Mouse (Mus musculus): ENCODE data around the gene Zfp383. TPM values are rescaled to one million over a fixed set of nuclear protein-coding genes. Genes with fewer than 3 reads are reported as not detected.
"Not testable (repeated sequence)": the region's sequence is repeated elsewhere in the genome, so short reads cannot be mapped to it uniquely, and the experiment has no call there.

Gene Zfp383
- 7.2 and 7.7 TPM in 2 replicates for polyA plus RNA-seq (2015; fragmentation: Nextera tagmentation; extraction: Ambion mirVana)

DNA sequence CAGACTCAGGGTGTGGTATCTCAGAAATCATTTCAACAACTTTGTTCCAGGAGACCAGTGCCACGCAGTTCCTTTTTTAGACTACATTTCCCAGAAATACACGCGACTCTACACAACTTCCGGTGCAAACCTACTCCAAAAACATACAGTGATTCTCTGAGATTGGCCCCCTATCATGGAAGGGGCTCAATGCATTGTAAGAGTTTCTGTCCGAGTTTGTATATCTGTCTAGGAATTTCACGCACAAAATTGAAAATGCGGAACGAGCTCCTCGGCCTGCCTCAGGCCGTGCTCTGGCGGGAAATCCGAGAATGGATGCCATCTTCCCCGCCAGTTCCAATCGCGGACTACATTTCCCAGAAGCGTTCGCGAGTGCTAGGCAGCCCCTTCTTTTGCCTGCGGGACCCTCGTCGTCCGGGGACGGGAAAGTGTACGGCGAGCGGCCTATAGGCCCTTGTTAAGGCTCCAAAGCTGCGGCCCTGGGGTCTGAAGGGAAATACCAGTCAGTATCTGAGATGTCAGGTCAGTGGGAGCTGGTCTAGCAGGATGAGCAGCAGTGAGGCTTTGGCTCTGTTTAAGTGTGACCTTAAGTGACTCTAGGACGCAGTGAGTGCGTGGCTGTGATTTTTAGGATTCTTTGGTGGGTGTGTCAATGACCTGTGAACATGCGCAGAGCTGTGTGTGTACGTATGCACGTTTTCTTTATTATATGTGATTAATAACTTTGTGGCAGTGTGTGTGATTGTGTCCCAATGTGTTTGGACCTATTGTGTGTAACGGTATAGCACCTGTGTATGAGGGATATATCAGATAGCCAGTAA, at the start of gene Zfp383:
Gene Zfp383 (plus strand): TSS at position 94 of the 821 bp plus-strand sequence.
- H3K27ac ChIP-seq = peak within 1 kb of the TSS; percentile 96
- H3K9me3 ChIP-seq = no peaks in the 10 kb centered on the region
- peaks cover 6% of the 10 kb centered on the region for H3K36me3 ChIP-seq (replicated peaks)
- peak within 1 kb of the TSS; percentile 61 for H3K9ac ChIP-seq
- no peaks in the 10 kb centered on the region for H3K27me3 ChIP-seq (replicated peaks)
- ATAC-seq (replicated peaks) = peak; percentile 85
- H3K4me2 ChIP-seq = peak within 1 kb of the TSS; percentile 55
- under 1% methylated on average over 33 of the region's 33 CpGs for WGBS
- H3K4me3 ChIP-seq = peak within 1 kb of the TSS; percentile 59
- peaks cover 32% of the 10 kb centered on the region for H3K4me1 ChIP-seq

DNA sequence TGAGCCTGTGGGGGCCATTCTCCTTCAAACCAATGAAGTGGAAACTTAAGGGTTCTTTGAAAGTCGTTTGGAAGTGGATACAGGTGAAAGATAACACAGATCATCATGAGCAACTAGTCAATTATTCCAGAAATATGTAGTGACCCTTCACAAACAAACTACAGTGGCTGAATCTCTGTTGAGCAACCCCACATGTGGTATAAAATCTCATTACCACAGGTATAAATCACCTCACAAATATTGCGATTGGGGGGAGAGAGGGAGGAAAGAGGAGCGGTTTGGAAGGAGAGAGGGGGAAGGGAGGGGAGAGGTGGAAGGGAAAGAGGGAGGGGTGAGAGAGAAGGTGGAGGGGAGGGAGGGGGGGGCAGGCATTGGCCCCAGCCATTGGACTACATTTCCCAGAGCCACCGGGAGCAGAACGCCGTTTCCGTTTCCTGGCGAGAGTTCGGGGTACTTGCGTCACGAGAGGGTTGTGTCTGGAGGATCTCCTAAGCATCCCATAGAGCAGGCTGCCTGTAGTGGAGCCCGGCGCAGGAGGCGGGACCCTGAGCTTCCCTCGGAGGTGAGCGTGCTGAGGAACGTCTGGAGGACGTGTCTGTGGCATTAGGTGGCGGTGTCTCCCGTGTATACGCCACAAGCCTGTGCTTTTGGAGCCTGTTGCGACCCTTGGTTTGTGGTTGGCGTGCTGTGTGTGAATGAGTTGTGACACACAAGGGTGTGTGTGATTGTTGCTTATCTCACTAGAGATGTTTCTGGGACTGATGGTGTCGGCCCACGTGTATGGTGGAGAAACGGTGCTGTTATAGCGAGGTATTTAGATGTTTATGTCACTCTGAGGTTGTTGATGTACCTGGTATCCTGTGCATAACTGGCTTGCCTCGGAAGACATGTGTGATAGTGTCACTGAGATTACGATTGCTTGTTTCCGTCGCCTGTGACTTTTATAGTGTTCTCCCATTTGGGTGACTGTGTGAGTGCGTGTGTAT, 48.2 kb upstream of the Zfp383 start, which contains the start of gene Zfp420:
Gene Zfp420 (plus strand): TSS at position 448 of the 986 bp plus-strand sequence.
- Histone ChIP-seq H3K4me1 (peaks cover 14% of the 10 kb centered on the region), H3K27ac (peak within 1 kb of the TSS; percentile 72), H3K27me3 (replicated peaks) (no peaks in the 10 kb centered on the region), H3K9ac (peak within 1 kb of the TSS; percentile 60), H3K9me3 (no peaks in the 10 kb centered on the region; the same call in 1 of the 2 replicates), H3K4me2 (peak within 1 kb of the TSS; percentile 61), H3K4me3 (peak within 1 kb of the TSS; percentile 58), H3K36me3 (replicated peaks) (no peaks in the 10 kb centered on the region)
- 6% methylated on average over 32 of the region's 32 CpGs for WGBS
- ATAC-seq (replicated peaks) = peak; percentile 97

DNA sequence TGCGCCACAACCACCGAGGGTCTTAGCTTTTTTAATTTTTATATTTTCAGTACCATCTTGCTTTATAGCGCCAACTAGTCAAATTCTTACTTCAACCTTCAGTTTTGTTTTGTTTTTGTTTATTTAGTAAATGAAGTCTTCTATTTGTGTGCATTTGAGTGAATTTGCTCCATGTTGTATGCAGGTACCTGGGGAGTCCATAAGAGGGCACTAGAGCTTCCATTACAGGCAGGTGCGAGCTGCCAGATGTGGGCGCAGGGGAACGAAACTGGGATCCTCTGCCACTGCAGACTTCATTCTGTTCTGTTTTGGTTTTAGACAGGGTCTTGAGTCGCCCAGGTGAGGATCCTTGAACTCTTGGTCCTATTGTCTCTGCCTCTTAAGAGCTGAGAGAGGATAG, 46.4 kb upstream of the Zfp383 start:
- no peak overlapping the region for H3K4me3 ChIP-seq
- 90% methylated on average over 7 of the region's 7 CpGs for WGBS
- H3K4me2 ChIP-seq = no peak overlapping the region
- no peaks in the 10 kb centered on the region for H3K36me3 ChIP-seq (replicated peaks)
- H3K27me3 ChIP-seq (replicated peaks) = no peaks in the 10 kb centered on the region
- no peak overlapping the region for H3K27ac ChIP-seq
- H3K9me3 ChIP-seq = no peaks in the 10 kb centered on the region; the same call in 1 of the 2 replicates
- H3K4me1 ChIP-seq = peaks cover 14% of the 10 kb centered on the region
- ATAC-seq (replicated peaks) = no peak
- H3K9ac ChIP-seq = no peak overlapping the region

DNA sequence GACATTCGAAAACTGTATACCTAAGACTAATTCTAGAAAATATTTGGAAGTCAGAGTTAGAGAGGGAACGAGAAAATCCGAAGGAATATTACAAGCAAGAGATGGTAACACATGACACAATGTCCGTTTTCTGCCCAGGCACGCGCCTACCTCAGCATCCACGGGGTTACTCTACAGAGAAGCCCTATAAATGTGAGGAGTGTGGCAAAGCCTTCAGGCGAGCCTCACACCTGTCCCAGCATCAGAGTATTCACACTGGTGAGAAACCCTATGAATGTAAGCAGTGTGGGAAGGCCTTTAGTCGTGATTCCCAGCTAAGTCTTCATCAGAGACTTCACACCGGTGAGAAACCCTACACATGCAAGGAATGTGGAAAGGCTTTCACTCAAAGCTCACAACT, 33.8 kb upstream of the Zfp383 start:
- H3K36me3 ChIP-seq (replicated peaks) = peaks cover 40% of the 10 kb centered on the region
- H3K4me2 ChIP-seq = no peak overlapping the region
- H3K27ac ChIP-seq = no peak overlapping the region
- no peak for ATAC-seq (replicated peaks)
- no peaks in the 10 kb centered on the region for H3K4me1 ChIP-seq
- H3K27me3 ChIP-seq (replicated peaks) = no peaks in the 10 kb centered on the region
- WGBS = 93% methylated on average over 10 of the region's 10 CpGs
- no peak overlapping the region for H3K9ac ChIP-seq
- no peak overlapping the region for H3K4me3 ChIP-seq
- H3K9me3 ChIP-seq = peaks cover 19% of the 10 kb centered on the region

DNA sequence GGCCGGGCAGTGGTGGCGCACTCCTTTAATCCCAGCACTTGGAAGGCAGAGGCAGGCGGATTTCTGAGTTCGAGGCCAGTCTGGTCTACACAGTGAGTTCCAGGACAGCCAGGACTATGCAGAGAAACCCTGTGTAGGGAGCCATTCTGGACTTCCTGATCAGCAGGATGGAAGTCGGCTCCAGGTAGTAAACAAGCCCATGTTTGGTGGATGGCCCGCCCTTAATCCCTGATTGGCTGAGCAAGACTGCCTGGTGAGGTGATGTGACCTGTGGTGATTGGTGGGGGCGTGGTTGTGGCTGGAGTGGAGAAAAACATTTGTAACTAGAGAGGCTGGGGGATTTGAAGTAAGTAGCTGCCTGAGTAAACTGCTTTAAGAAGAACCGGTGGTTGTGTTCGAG, 30.5 kb upstream of the Zfp383 start:
- not testable (repeated sequence) for H3K4me1 ChIP-seq; H3K27me3 ChIP-seq (replicated peaks); H3K9ac ChIP-seq; ATAC-seq (replicated peaks); H3K4me3 ChIP-seq; H3K4me2 ChIP-seq; H3K27ac ChIP-seq
- peaks cover 19% of the 10 kb centered on the region for H3K9me3 ChIP-seq
- peaks cover 40% of the 10 kb centered on the region for H3K36me3 ChIP-seq (replicated peaks)
- 95% methylated on average over 9 of the region's 9 CpGs for WGBS

DNA sequence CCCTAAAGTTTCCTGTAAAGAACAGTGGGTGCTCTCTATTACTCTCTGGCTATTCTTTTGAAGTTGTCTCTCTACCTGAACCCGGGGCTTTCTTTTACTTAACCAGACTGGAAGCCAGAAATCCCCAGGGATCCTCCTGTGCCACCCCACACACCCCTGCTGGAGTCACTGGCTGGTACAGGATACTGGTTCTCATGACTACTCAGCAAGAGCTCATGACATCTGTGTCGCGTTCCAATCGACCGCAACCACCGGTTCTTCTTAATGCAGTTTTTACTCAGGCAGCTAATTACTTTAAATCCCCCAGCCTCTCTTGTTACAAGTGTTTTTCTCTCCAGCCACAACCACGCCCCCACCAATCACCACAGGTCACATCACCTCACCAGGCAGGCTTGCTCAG, 28.0 kb upstream of the Zfp383 start:
- Histone ChIP-seq H3K4me3 (no peak overlapping the region), H3K36me3 (replicated peaks) (peaks cover 28% of the 10 kb centered on the region), H3K9ac (no peak overlapping the region), H3K27ac (no peak overlapping the region), H3K9me3 (peaks cover 10% of the 10 kb centered on the region), H3K4me1 (no peaks in the 10 kb centered on the region), H3K4me2 (no peak overlapping the region), H3K27me3 (replicated peaks) (no peaks in the 10 kb centered on the region)
- 80% methylated on average over 7 of the region's 7 CpGs for WGBS
- ATAC-seq (replicated peaks) = no peak

DNA sequence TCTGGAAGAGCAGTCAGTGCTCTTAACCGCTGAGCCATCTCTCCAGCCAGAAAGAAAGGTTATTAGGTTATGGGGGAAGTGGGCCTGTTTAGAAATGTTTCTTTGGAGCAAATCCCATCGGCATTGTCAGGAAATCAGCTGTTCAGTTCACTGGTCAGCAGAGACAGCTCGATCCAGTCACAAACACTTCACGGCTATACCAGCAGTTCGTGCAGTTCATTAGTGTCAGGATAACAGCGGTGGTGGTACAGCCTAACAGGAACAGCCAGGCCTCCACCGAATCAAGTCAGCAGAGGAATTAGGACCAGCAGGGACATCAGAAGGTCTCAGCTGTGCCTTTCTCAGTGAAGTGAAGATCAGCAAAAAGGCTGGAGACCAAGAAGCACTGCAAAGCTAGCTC, 27.1 kb upstream of the Zfp383 start:
- H3K4me3 ChIP-seq = no peak overlapping the region
- H3K36me3 ChIP-seq (replicated peaks) = peaks cover 20% of the 10 kb centered on the region
- no peak overlapping the region for H3K9ac ChIP-seq
- no peak for ATAC-seq (replicated peaks)
- WGBS = 89% methylated on average over 7 of the region's 7 CpGs
- H3K9me3 ChIP-seq = peaks cover 2% of the 10 kb centered on the region; the same call in 1 of the 2 replicates
- H3K4me2 ChIP-seq = no peak overlapping the region
- no peaks in the 10 kb centered on the region for H3K27me3 ChIP-seq (replicated peaks)
- H3K4me1 ChIP-seq = no peaks in the 10 kb centered on the region
- no peak overlapping the region for H3K27ac ChIP-seq

DNA sequence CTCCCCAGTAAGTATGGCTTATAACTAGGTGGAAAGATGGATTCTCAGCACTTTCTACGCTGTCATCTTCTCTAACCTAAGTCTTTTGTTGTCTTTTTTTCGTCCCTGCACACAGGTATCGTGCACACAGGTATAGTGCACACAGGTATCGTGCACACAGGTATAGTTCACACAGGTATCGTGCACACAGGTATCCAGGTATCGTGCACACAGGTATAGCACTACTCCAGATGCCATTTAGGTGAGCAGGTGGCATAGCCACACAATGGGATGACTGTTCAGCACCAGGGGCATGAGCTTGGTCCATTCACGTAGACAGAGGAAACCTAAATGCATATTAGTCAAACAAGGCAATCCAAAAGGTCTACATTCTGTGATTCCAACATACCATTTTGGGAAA, 17.5 kb upstream of the Zfp383 start:
- Histone ChIP-seq H3K27me3 (replicated peaks) (no peaks in the 10 kb centered on the region), H3K4me3 (no peak overlapping the region), H3K27ac (no peak overlapping the region), H3K4me1 (no peaks in the 10 kb centered on the region), H3K36me3 (replicated peaks) (peaks cover 52% of the 10 kb centered on the region), H3K9me3 (peaks cover 32% of the 10 kb centered on the region), H3K4me2 (no peak overlapping the region), H3K9ac (no peak overlapping the region)
- ATAC-seq (replicated peaks) = no peak
- 98% methylated on average over 7 of the region's 7 CpGs for WGBS

DNA sequence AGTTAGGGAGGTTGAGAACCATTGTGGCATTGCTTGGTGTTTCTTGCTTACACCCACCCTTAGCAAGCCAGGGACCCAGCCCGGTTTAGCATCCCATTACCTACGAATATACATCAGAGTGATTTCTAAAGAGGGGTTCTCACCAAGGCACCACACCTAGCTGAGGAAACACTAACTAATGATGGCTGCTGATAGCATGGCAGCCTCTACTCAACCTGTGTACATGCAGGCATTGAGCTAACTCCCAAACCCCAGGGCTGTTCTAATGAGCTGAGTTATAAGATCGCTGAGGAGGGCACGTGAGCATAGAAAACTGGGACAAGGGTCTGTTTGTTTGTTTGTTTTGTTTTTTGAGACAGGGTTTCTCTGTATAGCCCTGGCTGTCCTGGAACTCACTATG, 15.3 kb upstream of the Zfp383 start:
- Histone ChIP-seq H3K4me1 (no peaks in the 10 kb centered on the region), H3K9me3 (peaks cover 31% of the 10 kb centered on the region), H3K9ac (no peak overlapping the region), H3K4me3 (no peak overlapping the region), H3K36me3 (replicated peaks) (peaks cover 72% of the 10 kb centered on the region), H3K27ac (no peak overlapping the region), H3K4me2 (no peak overlapping the region), H3K27me3 (replicated peaks) (no peaks in the 10 kb centered on the region)
- 97% methylated on average over 4 of the region's 4 CpGs for WGBS
- no peak for ATAC-seq (replicated peaks)

DNA sequence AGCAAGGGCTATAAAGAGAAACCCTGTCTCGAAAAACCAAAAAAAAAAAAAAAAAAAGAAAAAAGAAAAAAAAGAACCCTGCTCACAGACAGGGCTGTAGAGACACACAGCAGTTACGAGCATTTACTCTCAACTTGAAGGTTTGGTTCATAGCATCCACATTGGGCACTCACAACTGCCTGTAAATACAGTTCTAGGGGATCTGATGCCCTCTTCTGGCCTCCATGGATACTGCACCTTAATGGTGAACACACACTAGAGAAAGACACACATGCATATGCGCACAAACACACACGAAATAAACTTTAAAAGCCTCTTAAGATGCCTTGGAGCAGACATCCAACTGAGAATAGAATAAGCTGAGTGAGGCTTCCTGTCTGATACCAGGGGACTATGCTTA, 9.7 kb upstream of the Zfp383 start:
- Histone ChIP-seq H3K4me1 (no peaks in the 10 kb centered on the region), H3K27me3 (replicated peaks) (no peaks in the 10 kb centered on the region), H3K4me3 (no peak overlapping the region), H3K27ac (no peak overlapping the region), H3K4me2 (no peak overlapping the region), H3K9me3 (peaks cover 23% of the 10 kb centered on the region), H3K36me3 (replicated peaks) (peaks cover 80% of the 10 kb centered on the region), H3K9ac (no peak overlapping the region)
- WGBS = 88% methylated on average over 4 of the region's 4 CpGs
- ATAC-seq (replicated peaks) = no peak

DNA sequence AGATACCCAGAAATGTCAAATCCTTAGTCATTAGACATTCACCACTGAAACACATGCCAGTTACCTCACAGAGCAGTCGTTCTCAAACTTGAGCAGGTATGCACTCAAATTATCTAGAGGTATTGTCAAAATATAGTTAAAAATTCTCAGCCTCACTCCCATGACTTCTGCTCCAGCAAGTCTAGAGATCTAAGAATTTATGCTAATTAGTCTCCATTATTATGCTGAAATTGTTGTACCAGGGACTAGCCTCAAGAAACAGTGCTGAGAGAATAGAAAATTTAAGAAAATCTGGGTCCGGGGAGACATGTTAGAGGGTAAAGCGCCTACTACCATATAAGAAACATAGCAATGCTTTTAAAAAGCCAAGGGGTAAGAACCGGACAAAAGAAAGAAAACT, 3.9 kb upstream of the Zfp383 start:
- Histone ChIP-seq H3K27ac (no peak overlapping the region), H3K4me2 (no peak overlapping the region), H3K36me3 (replicated peaks) (peaks cover 27% of the 10 kb centered on the region), H3K9ac (no peak overlapping the region), H3K27me3 (replicated peaks) (no peaks in the 10 kb centered on the region), H3K4me1 (peaks cover 18% of the 10 kb centered on the region), H3K9me3 (no peaks in the 10 kb centered on the region), H3K4me3 (no peak overlapping the region)
- 94% methylated on average over 4 of the region's 4 CpGs for WGBS
- no peak for ATAC-seq (replicated peaks)
